Comparison of ENCODE assay signal across 12 mouse cellular contexts in the genomic region with DNA sequence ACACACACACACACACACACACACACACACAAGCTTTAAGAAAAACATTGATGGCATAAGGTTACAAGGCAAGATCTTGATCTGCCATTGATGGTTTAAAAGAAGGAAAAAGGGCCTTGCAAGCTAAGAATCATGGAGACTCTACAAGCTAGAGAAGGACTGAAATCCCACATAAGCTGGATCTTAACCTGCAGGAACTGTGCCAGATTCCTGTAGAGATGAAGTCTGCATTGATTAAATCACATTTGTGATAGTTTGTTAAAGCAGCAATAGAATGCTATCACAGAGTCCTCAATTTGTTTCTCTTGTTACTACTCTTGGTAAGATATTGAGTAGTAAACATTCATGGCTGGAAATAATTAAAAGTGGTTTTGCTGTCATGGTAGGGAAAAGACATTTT.
"Had no signal": no experiment of that assay in that cellular context is flagged by ENCODE, and none has a peak within 500 bp of the region (broad histone marks: within the 10 kb centered on the region; RNA-seq: fewer than 3 reads in every experiment).

No protein-coding gene starts in this region.

- DNase-seq: retina, postnatal 1 day; right cerebral cortex, adult 18-20 months; right cerebral cortex, postnatal 14 days; right cerebral cortex, postnatal 25 days; right cerebral cortex, postnatal 4 days; spleen, adult 18-20 months; thymus, adult 18-20 months; thymus, adult 2 months; thymus, postnatal 14 days; thymus, postnatal 25 days; thymus, postnatal 36 days; thymus, postnatal 4 days had no signal
